Mouse (Mus musculus) ES-E14 (cell line): Measurements from ENCODE around the gene Gm20521. TPM values are rescaled to one million over a fixed set of nuclear protein-coding genes. Genes with fewer than 3 reads are reported as not detected.

Experiments used
- DNase-seq: peaks from one replicate; pipeline ENCODE4 v3.0.0-alpha.2; 2013; ENCODE audit warnings: low read depth, low spot score
- H3K27ac ChIP-seq: 2 replicates; pipeline ENCODE4 v1.5.1; 2012; ENCODE audit warnings: low read depth, mild to moderate bottlenecking, low read length, moderate library complexity, mixed read lengths; ENCODE audit not compliant: poor library complexity, insufficient read depth, severe bottlenecking
- H3K36me3 ChIP-seq: 2 replicates; pipeline ENCODE4 v1.6.1; 2012; ENCODE audit warnings: mild to moderate bottlenecking, low read length, moderate library complexity, mixed read lengths; ENCODE audit not compliant: control insufficient read depth, poor library complexity, insufficient read depth, severe bottlenecking
- H3K4me1 ChIP-seq, 2 experiments: fragments of 150-350 bp in 1 of 2; sonication (generic) in 1 of 2; 2 replicates each; pipeline ENCODE4 v1.6.1; 2012; ENCODE audit warnings: low read length in 2 of 2, mild to moderate bottlenecking in 1 of 2, mixed read lengths in 1 of 2; ENCODE audit not compliant: control insufficient read depth in 2 of 2, insufficient read depth in 2 of 2, poor library complexity in 1 of 2
- H3K4me3 ChIP-seq, 2 experiments: fragments of 150-350 bp in 1 of 2; sonication (generic) in 1 of 2; 2 replicates each; pipeline ENCODE4 v1.5.1; 2012; ENCODE audit warnings: low read length in 2 of 2, low read depth in 1 of 2, mild to moderate bottlenecking in 1 of 2, mixed read lengths in 1 of 2; ENCODE audit not compliant: insufficient read depth in 1 of 2, poor library complexity in 1 of 2, severe bottlenecking in 1 of 2
- H3K9ac ChIP-seq: 2 replicates; pipeline ENCODE4 v1.6.1; 2012; ENCODE audit warnings: low read depth, mild to moderate bottlenecking, low read length, mixed read lengths; ENCODE audit not compliant: poor library complexity, insufficient read depth, severe bottlenecking
- H3K9me3 ChIP-seq: fragments of 150-350 bp; sonication (generic); 2 replicates; pipeline ENCODE4 v1.6.1; 2012; ENCODE audit warnings: low read depth, mild to moderate bottlenecking, low read length; ENCODE audit not compliant: control insufficient read depth, insufficient read depth
- CHD2 ChIP-seq: IDR thresholded peaks from 2 replicates; pipeline ENCODE4 v1.6.1; 2014; ENCODE audit warnings: mild to moderate bottlenecking, low read depth, low read length, inconsistent platforms
- HCFC1 ChIP-seq: IDR thresholded peaks from 2 replicates; pipeline ENCODE4 v1.6.1; 2012; ENCODE audit warnings: low read length, inconsistent platforms, borderline replicate concordance; ENCODE audit not compliant: insufficient read depth
- MAFK ChIP-seq: IDR thresholded peaks from 2 replicates; pipeline ENCODE4 v1.6.1; 2014; ENCODE audit warnings: mild to moderate bottlenecking, low read depth, low read length, inconsistent platforms; ENCODE audit not compliant: insufficient read depth
- ZC3H11A ChIP-seq: IDR thresholded peaks from 2 replicates; pipeline ENCODE4 v1.6.1; 2012; ENCODE audit warnings: low read depth, mild to moderate bottlenecking, inconsistent platforms, low read length, borderline replicate concordance
- ZNF384 ChIP-seq: IDR thresholded peaks from 2 replicates; pipeline ENCODE4 v1.6.1; 2012; ENCODE audit warnings: low read depth, low read length, inconsistent platforms
- in situ Hi-C, 2 experiments: fragments of 600-800 bp; cut with MboI; formaldehyde crosslinking; loops; one replicate each; pipeline ENCODE4 v1.15.1; 2025; ENCODE audit warnings: low sequenced_read_pairs in 2 of 2, inconsistent platforms in 1 of 2; ENCODE audit not compliant: unreplicated experiment in 2 of 2
- total RNA-seq: library from RNA; depleted of rRNA; stranded (reverse); fragments of 300-350 nt; gene quantifications from 2 replicates; pipeline ENCODE4 v1.2.3, GENCODE M21; 2012

Gene Gm20521
- total RNA-seq, 1 experiment, result 0.71 TPM

- in situ Hi-C loops, result no loop called here
These were observed 6.1 kb upstream of the Gm20521 start, which contains the start of gene Ppp1r3e for GRCm38 (mm10) chr14:54877048-54877715. TSS of gene Ppp1r3e (minus strand) at chr14:54877550.

GRCm38 (mm10) chr14:54884022-54884712, 926 bp downstream of the Gm20521 start:
- TF ChIP-seq HCFC1, result no peak
- TF ChIP-seq ZC3H11A, result no peak
- no peak for TF ChIP-seq MAFK
- no peak for TF ChIP-seq CHD2
- no peak for TF ChIP-seq ZNF384
- Histone ChIP-seq H3K36me3 (no peaks in the 10 kb centered on the region), H3K4me3 (peak overlapping the region; percentile 78 to 83), H3K9me3 (no peaks in the 10 kb centered on the region), H3K27ac (no peak overlapping the region), H3K9ac (peak overlapping the region; percentile 84), H3K4me1 (peaks cover 4 to 12% of the 10 kb centered on the region in 2 experiments; a peak in 1 of 4 replicates)
- no peak for DNase-seq
- in situ Hi-C loops, result no loop called here

More at GRCm38 (mm10) chr14:54877048-54877715, 6.1 kb upstream of the Gm20521 start, which contains the start of gene Ppp1r3e:
- no peak for DNase-seq
- Histone ChIP-seq H3K4me3 (peak within 1 kb of the TSS; percentile 95 to 97), H3K36me3 (no peaks in the 10 kb centered on the region), H3K9me3 (no peaks in the 10 kb centered on the region), H3K27ac (0 out of 2 replicates have a peak within 1 kb of the TSS, but pooled peaks have one; percentile 33), H3K9ac (peak within 1 kb of the TSS; percentile 93), H3K4me1 (peaks cover 0 to 3% of the 10 kb centered on the region in 2 experiments; a peak in 2 of 4 replicates)
- no peak for TF ChIP-seq HCFC1
- TF ChIP-seq MAFK, result no peak
- no peak for TF ChIP-seq CHD2
- no peak for TF ChIP-seq ZNF384
- no peak for TF ChIP-seq ZC3H11A

GRCm38 (mm10) chr14:54885309-54885708, 2.1 kb downstream of the Gm20521 start:
- in situ Hi-C loops, result no loop called here
- no peaks in the 10 kb centered on the region for H3K9me3 ChIP-seq
- no peak for DNase-seq
- TF ChIP-seq ZNF384, result no peak
- TF ChIP-seq CHD2, result no peak
- no peak for TF ChIP-seq MAFK
- TF ChIP-seq HCFC1, result no peak
- TF ChIP-seq ZC3H11A, result no peak
- H3K4me1 ChIP-seq, result peaks cover 4 to 12% of the 10 kb centered on the region in 2 experiments; a peak in 1 of 4 replicates
- H3K9ac ChIP-seq, result no peak overlapping the region
- H3K36me3 ChIP-seq, result no peaks in the 10 kb centered on the region
- H3K4me3 ChIP-seq, result no peak overlapping the region
- H3K27ac ChIP-seq, result no peak overlapping the region

- in situ Hi-C loops, result loop anchor here in 1 of 2 experiments (10.0 kb wide), 1 partner anchor 193 kb away; no protein-coding TSS in a partner anchor
- H3K9ac ChIP-seq, result peak within 1 kb of the TSS; percentile 25; the same call in 1 of the 2 replicates
- TF ChIP-seq HCFC1 (no peak), MAFK (no peak), ZNF384 (no peak), CHD2 (no peak), ZC3H11A (no peak)
These were observed 9.0 kb downstream of the Gm20521 start, which contains the start of gene Pabpn1 for GRCm38 (mm10) chr14:54892200-54892599. TSS of gene Pabpn1 (plus strand) at chr14:54892500.

More at GRCm38 (mm10) chr14:54892200-54892599, 9.0 kb downstream of the Gm20521 start, which contains the start of gene Pabpn1:
- H3K4me3 ChIP-seq, result peak within 1 kb of the TSS; percentile 28 to 67
- peaks cover 12% of the 10 kb centered on the region for H3K36me3 ChIP-seq
- peak within 1 kb of the TSS; percentile 31; the same call in 1 of the 2 replicates for H3K27ac ChIP-seq
- H3K4me1 ChIP-seq, result peaks cover 5% of the 10 kb centered on the region in 2 experiments
- H3K9me3 ChIP-seq, result no peaks in the 10 kb centered on the region
- no peak for DNase-seq
